Mouse (Mus musculus) left cerebral cortex, adult 8-10 months (tissue): ENCODE measurements around the gene Tle2. TPM values are rescaled to one million over a fixed set of nuclear protein-coding genes. Genes with fewer than 3 reads are reported as not detected.

Source experiments
- DNase-seq, 2 experiments: peaks; one replicate each; pipeline ENCODE4 v3.0.0; 2022; ENCODE audit warnings: low spot score in 2 of 2
- total RNA-seq, 4 experiments: library from RNA; stranded (reverse); gene quantifications; 2 replicates each; pipeline ENCODE4 v1.2.4; 2022

The Tle2 gene
- 10 to 100 TPM; 36.2 to 42.3 (median 39.2) TPM for total RNA-seq

DNA sequence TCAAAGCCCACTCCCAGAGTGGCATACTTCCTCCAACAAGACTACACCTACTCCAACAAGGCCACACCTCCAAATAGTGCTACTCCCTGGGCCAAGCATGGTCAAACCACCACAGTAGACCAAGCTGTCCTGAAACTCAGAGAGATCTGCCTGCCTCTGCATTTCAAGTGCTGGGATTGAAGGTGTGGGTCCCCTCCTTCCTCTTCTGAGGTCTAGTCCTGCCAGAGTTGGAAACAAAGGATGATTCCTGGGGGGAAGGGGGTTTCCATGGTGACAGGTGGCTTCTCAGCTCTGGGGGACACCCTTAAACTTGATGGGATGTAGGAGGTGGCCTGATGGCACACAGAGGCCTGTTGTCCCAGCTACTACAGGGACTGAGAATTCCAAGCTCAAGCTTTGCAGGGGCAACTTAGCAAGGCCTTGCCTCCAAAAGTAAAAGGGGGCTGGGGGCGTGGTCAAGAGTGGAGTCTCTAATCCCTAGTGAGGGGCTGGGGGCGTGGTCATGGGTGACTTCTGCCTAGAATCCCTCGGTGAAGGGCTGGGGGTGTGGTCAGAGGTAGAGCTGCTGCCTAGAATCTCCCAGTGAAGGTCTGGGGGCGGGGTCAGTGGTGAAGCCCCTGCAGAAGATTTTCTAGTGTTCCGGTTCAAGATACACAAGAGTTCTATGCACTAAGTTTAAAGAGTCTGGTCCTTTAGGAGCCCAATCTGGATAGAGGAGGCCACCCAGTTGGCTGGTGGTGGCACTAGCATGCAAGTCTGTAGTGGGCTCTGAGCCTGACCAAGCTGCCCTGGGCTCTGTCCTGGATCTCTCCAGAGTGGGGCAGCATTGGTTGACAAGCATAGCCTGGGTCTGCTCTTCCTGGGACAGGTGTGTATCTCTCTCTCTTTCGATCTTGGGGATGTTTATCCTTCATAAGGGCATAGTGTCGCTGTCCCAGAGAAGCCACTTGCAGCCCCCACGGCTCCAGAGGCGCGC is at the start of gene Tle2:
TSS of gene Tle2 (plus strand) at position 481 of the 976 bp plus-strand sequence.
- no peak for DNase-seq

DNA sequence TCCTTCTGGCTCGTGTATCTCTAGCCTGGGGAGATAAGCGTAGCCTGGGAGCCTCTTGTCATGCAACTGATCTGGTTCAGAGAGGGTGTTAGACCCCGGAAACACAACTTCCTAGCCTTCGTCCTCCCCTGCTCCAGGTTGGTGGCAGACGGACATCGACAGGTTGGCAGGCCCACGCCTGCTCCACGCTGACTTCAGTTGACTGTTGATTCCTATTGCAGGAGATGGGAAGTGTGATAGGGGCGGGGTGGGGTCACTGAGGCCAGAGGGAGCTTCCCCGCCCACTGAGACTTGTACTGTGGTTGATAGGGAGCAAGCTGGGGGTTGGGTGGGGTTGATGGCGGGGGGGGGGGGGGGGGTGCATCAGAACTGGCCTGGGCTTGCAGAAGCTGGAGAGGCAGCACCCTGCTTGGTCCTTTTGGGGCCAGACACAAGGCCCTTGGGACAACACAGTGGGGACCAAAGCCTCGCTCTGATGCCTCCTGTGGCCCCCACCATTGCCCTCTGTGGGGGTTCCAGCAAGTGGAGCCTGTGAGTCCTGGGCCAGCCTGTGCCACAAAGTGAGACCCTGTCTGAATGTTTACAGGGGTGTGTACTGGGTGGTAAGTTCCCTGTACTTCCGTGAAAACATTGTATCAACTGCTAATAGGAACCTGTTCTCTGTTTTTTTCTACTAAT is 49.2 kb upstream of the Tle2 start:
- no peak for DNase-seq

DNA sequence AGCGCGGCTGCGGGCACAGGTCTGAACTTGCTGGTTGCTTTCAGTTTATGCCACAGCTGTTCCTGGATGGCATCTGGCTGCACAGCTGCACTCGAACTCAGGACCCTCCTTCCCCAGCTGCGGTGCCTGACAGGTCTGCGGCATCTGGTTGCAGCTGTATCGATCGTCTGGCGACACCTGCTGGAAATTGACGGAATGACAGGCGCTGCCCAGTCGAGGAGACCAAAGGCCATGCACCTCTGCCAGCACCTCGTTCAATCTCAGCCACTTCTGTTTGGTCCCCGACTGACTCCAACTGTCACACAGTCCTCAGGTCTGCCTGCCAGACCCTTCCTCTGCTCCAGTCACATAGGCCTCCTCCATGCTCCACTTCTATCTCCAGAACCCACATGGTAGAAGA is 47.6 kb upstream of the Tle2 start:
- DNase-seq: peak in 1 of 2 experiments; percentile 79

DNA sequence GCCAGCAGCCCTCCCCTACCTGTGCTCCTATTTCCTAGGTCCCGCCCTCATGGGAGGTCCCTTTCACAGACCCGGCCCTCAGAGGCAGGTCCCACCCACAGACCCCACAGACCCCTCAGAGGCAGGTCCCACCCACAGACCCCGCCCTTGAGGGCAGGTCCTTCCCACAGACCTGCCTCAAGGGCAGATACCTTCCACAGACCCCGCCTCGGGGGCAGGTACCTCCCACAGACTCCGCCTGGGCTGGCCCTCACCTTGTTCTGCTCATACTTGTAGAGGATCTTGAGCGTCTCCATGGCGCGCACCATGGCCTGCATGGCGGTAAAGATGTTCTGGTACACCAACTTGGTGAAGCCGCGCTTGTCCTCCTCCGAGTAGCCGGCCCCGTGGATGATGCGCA is 39.5 kb upstream of the Tle2 start:
- DNase-seq: no peak

DNA sequence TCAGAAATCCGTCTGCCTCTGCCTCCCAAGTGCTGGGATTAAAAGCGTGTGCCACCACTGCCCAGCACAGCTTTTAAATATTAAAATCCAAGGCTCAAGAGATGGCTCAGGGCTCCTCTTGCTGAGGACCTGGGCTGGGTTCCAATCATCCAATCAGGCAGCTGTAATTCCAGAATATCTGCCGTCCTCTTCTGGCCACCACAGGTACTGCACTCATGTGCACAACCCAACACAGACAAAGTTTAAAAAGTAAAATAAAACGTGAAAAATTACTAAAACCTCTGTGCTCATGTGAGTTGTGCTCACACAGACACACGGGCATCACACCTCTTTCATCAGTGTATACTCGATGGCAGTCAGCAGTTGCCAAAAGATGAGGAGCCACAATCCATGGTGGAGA is 37.6 kb upstream of the Tle2 start:
- DNase-seq: no peak

DNA sequence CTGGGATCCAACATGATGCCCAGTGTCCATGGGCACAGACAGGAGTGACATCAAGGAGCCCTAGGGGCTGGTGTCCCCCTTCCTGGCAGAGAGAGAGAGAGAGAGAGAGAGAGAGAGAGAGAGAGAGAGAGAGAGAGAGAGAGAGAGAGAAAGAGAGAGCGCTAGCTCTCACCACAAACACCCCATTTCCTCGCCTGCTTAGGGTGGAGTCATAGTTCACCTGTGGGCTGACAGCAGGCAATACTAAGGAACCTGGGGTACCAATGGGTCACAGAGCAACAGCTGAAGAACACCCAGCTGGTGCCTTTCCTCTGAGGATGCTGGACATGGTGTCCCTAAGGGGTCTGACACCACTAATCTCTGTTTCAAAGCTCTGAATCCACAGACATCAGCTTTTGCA is 36.9 kb upstream of the Tle2 start:
- DNase-seq: no peak

DNA sequence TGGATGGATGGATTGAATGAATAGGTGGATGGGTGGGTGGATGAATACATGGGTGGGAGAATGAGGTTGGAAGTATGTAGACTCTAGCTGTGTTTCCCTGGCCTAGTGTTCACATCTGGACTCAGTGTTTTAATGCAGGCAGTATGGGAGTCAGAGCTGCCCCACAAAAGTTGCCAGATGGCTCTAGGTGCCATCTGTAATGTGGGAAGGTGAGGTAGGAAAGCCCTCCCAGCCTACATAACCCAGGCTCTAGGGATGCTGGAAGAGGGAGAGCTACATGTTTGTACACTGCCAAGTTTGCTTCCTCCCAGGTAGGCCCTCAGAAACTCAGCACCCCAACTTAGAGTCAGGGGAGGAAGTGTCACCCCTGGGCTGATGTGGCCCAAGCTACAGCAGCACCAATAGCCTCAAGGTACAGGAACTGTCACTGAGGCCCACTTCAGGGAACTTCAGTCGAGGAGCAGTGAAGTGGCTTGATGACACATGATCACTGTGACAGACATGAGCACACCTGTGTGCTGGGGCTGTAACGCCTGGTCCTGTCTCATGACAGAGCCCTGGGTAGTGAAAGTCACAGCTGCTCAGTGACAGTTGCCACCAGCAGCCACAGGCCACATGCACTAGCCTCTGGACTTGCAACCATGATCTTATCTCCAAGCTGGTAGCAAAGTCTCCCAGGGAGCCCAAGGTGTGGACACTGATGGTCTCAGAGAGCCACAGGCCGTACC is 35.9 kb upstream of the Tle2 start:
- DNase-seq: no peak

DNA sequence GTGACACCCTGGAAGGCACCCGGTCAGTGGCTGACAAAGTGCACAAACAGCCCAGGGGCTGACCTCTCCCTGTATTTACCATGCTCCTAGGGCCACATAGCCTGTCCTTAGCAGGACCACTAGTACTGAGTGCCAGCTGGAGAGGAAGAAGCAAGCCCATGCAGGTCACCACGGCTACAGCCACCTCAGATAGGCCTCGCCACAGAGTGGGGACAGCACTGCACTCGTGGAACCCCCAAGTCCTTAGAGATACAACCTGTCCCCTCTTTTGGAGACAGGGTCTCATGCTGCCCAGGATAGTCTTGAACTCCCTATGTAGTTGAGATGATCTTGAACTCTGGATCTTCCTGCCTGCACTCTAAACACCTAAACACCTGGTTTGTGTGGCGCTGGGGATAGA is 33.0 kb upstream of the Tle2 start:
- no peak for DNase-seq

DNA sequence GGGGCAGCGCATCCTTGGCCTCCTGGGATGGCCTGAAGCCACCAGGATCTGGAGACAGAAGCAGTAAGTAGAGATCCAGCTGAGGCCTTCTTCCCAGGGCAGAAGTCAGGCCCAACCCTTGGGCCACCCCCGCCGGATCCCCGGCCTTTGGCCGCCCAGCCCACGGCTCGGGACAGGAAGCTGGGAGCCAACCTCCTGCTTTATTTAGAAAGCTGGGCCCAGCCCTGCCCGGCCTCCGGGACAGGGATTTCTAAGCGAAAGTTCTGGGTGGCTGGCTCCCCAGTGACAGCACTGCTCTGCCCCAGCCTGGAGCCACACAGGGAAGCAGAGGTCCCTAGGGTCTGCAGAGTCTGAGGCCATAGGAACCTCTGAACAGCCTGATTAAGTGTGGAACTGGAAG is 32.6 kb upstream of the Tle2 start:
- DNase-seq: no peak

DNA sequence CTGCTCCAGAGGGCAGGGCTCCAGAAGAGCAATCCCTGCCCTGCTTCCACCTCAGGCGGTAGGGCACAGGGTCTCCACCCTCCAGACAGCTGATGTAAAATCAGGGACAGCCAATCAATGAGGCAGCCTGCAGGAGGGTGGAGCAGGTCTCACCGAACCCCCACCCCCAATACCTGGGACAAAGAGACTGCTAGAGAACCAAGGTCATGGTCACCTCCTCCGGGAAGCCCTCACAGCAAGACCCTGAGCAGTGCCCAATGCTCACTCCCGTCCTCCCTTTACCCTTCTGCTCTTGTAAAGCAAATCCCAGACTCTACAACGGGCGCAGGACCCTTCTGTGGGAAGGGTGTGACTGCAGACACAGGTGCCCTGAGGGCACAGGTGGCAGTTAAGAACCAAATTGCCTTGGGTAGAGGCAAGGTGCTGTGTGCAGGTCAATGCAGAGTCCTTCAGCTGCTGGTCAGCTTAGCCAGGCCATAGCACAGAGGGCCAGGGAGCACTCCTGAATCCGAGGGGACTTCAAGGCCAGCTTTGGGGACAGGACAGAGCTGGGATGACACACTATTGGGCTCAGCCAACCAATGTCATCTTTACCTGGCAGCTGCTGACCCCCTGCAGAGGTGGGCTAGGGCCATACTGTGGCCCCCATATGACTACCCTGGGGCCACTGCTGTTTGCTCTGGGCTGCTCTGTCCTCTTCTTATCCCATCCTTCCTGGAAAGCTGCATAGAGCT is 31.5 kb upstream of the Tle2 start:
- DNase-seq: no peak

DNA sequence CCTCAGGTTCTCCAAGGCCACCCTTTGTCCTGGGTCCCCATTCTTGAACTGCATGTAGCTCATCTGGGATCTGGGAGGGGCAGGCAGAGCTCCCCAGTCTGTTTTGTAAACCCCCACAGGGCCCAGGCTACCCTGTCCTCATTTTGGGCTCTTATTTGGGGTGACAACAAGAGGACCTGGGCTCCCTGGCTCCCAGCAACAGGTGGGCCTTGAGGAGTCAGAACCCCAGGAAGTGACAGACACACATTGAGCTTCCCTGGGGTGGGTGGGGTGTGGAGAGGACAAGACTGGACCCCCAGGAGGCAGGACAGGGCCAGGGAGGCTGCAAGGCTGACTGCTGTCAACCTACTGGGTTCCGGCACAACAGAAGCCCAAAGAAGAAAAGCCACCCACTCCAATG is 30.7 kb upstream of the Tle2 start:
- no peak for DNase-seq

DNA sequence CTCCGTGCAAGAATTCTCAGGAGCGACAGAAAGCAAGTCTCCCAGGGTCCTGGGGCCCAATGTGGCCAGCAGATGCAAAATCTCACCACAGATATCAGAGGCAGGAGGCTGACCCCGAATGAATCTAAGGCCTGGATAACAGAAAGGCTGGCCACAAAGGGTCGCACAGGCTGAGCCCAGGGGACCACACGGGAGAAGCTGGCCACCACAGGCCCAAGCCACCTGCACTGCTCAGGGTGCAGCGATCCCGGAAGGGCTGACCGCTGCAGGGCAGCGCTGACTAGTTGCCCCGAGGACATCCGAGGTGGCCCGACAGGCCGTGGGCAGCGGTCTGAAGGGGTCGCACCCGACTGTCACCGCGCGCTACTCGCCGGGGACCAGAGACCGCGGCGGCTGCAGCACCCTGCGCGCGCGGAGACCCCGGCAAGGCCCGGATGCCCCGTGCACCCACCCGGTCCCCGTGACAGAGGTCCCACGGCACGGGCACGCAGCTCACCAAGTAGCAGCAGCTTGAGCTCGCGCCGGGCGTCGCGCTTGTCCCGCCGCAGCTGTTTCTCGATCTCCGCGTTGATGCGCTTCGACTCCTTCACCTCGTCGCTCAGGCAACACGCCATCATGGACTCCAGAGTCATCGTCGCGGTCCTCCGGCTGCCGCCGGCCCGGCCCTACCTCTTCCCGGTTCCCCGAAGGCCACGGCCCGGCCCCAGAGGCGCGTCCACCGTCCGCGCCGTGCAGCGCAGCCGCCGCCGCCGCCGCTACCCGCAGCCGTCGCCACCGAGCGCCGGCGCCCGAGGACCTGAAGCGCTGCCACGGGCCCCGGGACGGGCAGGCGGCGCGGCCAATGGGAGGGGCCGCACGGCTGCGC is 29.8 kb upstream of the Tle2 start:
- no peak for DNase-seq

DNA sequence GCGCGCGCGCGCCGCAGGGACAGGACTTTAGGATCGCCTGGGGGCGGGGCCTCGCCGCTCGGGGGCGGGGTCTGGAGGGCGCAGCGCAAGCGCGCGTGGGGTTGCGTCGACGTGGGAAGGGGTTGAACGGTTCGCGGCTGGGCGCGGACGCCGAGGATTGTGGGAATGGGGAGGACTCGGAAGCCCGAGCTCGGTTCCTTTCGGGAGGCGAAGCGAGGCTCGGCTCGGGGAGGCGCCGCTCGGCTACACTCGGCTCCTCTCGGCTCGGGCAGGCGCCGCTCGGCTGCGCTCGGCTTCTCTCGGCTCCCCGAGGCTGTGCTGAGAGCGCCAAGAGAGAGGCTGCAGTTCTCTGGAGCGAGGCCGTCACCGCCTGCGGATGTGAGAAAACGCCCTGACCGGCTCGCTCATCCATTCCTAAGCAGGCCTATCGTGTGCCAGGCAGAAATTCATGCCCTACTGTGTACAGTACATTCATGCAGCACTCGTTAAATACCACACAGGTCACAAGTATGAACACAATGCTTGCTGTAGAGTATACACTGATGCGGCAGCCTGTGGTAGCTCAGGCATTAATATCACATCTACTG is 29.1 kb upstream of the Tle2 start, which contains the start of gene Gna11:
TSS of gene Gna11 (minus strand) at position 30 of the 587 bp plus-strand sequence.
- DNase-seq: peak; percentile 97 to 99

DNA sequence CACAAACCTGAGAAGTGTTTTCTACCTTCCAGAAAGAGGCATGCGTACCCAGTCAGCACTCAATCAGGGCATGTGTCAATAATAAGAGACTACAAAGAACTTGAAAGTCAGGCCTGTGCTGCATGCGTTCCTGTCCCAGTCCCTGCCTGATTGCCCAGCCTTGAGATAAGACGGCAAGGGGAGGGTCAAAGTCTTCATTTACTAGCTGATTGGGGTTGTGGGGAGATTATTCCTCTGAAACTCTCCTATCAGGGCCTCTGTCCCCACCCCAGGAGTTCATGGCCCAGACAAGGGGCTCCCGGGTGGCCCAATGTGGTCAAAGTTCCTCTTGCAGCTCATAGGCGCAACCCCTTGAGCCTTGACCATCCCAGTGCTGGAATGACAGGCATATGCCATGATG is 28.0 kb upstream of the Tle2 start:
- DNase-seq: no peak

DNA sequence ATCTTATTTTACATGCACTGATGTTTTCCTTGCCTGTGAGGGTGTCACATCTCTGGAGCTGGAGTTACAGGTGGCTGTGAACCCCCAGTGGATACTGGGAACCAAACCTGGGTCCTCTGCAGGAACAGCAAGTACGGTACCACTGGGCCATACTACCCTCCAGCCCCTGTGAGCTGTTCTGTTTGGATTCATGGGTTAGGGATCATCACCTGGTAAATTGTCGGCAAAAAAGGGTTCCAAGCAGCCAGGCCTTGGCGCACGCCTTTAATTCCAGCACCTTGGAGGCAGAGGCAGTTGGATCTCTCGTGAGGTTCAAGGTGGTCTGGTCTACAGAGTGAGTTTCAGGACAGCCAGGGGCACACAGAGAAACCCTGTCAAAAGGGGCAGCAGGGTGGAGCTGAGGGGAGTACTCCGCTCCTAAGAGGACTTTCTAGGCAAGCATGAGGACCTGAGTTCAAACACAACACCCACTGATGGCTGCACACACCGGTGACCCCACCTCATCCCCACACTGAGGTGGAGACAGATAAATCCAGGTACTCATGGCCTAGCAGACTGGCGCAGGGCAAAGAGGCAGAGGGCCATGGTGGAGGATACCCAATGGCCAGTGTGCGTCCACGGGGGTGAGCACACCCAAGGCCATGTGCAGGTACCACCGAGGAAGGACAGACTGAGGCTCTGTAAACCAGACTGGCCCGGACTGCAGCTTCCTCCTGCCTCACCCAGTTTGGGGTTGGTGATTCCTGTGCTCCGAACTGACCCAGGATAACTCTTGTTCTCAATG is 27.4 kb upstream of the Tle2 start:
- no peak for DNase-seq

DNA sequence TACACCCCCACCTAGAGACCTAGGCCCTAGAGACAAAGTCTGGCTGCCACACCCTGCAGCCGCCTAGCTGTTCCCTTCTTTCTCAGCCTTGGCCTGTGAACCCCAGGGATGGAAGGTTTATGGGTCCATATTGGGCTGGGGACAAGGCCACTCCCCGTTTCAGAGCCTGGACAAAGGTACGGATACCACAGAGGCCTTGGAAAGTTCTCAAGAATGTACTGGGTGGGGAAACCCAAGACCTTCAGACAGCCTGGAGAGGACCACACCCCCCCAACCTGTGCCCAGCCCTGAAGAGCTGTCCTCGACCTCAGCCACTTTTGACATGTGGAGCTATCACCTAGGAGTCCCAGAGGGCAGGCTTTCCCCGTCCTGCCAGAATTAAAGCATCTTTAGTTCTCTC is 25.4 kb upstream of the Tle2 start:
- DNase-seq: no peak

DNA sequence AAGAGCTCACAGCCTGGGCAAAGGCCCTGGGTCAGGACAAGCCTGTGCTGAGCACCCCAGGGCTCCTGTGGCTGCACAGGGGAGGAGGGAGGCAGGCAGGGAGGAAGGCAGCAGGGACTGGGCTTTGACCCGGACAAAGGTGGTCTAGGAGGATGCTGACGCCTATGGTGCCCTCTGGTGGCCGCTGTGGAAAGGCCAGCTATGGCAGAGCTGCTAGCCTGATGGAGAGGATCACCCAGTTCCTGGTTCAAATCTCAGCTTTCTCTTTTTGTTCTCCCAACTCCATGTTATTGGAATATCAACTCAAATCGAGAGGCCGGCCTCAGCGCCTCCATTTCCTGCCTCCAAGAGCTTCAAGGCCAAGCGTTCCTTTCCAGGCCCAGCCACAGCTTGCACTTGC is 24.1 kb upstream of the Tle2 start:
- no peak for DNase-seq

DNA sequence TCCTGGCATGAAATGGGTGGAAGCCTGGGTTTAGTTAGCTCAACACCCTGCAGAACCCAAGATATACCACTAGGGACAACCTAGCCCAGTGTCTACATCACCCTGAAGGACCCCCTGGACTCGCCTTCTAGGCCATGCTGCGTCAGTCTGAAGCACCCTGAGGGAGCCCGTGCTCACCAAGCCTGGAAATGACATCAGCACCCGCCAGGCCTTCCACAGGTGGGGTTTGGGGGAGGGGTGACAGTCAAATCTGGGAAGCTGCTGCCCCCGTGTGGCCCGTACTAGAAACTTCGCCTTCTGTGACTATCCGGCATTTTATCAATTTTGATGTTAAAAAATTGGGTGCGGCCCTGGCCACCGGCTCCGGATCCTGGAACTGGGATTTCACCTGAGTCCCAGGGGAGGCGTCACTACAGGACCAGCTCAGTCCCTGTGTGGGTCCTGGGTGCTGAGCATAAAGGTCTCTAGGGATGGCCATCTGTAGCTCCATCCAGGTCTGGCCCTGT is 22.7 kb upstream of the Tle2 start:
- DNase-seq: peak; percentile 51 to 85

DNA sequence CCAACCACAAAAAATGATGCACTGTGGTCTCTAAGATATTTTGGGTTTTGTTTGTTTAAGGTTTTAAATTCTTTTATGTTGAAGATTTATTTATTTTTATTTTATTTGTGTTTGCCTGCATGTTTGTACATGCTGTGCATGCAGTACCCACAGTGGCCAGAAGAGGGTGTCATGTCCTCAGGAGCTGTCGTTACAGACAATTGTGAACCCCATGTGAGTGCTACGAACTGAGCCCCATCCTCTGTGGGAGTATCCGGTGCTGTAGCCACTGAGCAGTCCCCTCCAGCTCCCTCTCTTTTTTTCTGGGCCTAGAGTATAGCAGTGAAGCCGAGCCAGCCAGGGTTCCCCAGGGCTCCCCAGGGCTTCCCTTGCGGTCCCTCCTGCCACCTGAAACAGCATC is 21.1 kb upstream of the Tle2 start:
- DNase-seq: no peak
